Mouse (Mus musculus) midbrain, embryonic 16.5 days (tissue): ENCODE measurements around the gene Gm42791. TPM values are rescaled to one million over a fixed set of nuclear protein-coding genes. Genes with fewer than 3 reads are reported as not detected.

ENCODE experiments used
- ATAC-seq: fragments of 200-750 bp; cut with Nextera tagmentation; 2 replicates; pipeline ENCODE4 v1.8.0; 2017; ENCODE audit warnings: moderate TSS enrichment
- H3K27ac ChIP-seq: fragments of 300-500 bp; sonication (generic); 2 replicates; pipeline ENCODE4 v1.5.1; 2014; ENCODE audit warnings: mild to moderate bottlenecking, low read length, mixed read lengths
- H3K27me3 ChIP-seq: fragments of 300-500 bp; sonication (generic); 2 replicates; pipeline ENCODE4 v1.6.1; 2014; ENCODE audit warnings: low read depth, low read length, mixed read lengths; ENCODE audit not compliant: control insufficient read depth, insufficient read depth
- H3K36me3 ChIP-seq: fragments of 300-500 bp; sonication (generic); 2 replicates; pipeline ENCODE4 v1.6.1; 2014; ENCODE audit warnings: mild to moderate bottlenecking, low read length, moderate library complexity, mixed read lengths; ENCODE audit not compliant: control insufficient read depth, insufficient read depth
- H3K4me1 ChIP-seq: fragments of 300-500 bp; sonication (generic); 2 replicates; pipeline ENCODE4 v1.6.1; 2014; ENCODE audit warnings: mild to moderate bottlenecking, low read length, mixed read lengths; ENCODE audit not compliant: control insufficient read depth, insufficient read depth
- H3K4me2 ChIP-seq: fragments of 300-500 bp; sonication (generic); 2 replicates; pipeline ENCODE4 v1.6.1; 2014; ENCODE audit warnings: mild to moderate bottlenecking, low read length, mixed read lengths
- H3K4me3 ChIP-seq: fragments of 300-500 bp; sonication (generic); 2 replicates; pipeline ENCODE4 v1.5.1; 2014; ENCODE audit warnings: low read depth, mild to moderate bottlenecking, low read length, moderate library complexity, mixed read lengths
- H3K9ac ChIP-seq: fragments of 300-500 bp; sonication (generic); 2 replicates; pipeline ENCODE4 v1.6.1; 2014; ENCODE audit warnings: low read depth, low read length, mixed read lengths
- H3K9me3 ChIP-seq: fragments of 300-500 bp; sonication (generic); replicated peaks from 2 replicates; pipeline ENCODE4 v1.6.1; 2014; ENCODE audit warnings: mild to moderate bottlenecking, low read length, mixed read lengths; ENCODE audit not compliant: control insufficient read depth, poor library complexity, severe bottlenecking
- WGBS: fragments of 180-500 bp; shearing (Covaris S2); extraction: QIAGEN DNeasy Blood & Tissue Kit; methylation state at CpG from one replicate; pipeline ENCODE4 v1.1.7; 2014; 5-methylcytosine and 5-hydroxymethylcytosine counted together
- polyA plus RNA-seq: library from polyadenylated mRNA; unstranded; fragments of >200 nt; fragmentation: Nextera tagmentation; extraction: Ambion mirVana; gene quantifications from 2 replicates; pipeline ENCODE4 v1.2.1, GENCODE M21; 2015

The Gm42791 gene
- polyA plus RNA-seq, 1 experiment from 2014 or later = 5.7 TPM

- peak overlapping the region; percentile 45 for H3K4me3 ChIP-seq
- H3K27ac ChIP-seq = no peak overlapping the region
- peak; percentile 77 for ATAC-seq
- no peaks in the 10 kb centered on the region for H3K27me3 ChIP-seq
- peaks cover 7% of the 10 kb centered on the region; the same call in 1 of the 2 replicates for H3K4me1 ChIP-seq
- peak overlapping the region; percentile 86 for H3K4me2 ChIP-seq
- H3K9me3 ChIP-seq = no peaks in the 10 kb centered on the region; the same call in 1 of the 2 replicates
- WGBS = 2% methylated on average over 32 of the region's 37 CpGs
- no peaks in the 10 kb centered on the region for H3K36me3 ChIP-seq
- peak overlapping the region; percentile 65 for H3K9ac ChIP-seq
These were observed 20.6 kb upstream of the Gm42791 start for GRCm38 (mm10) chr5:149015335-149016201.

GRCm38 (mm10) chr5:149014600-149015268 is 19.8 kb upstream of the Gm42791 start:
- no peaks in the 10 kb centered on the region for H3K36me3 ChIP-seq
- H3K4me3 ChIP-seq = peak overlapping the region; percentile 45
- peak overlapping the region; percentile 86 for H3K4me2 ChIP-seq
- ATAC-seq = no peak
- H3K9ac ChIP-seq = peak overlapping the region; percentile 65; the same call in 1 of the 2 replicates
- no peaks in the 10 kb centered on the region; the same call in 1 of the 2 replicates for H3K9me3 ChIP-seq
- H3K27me3 ChIP-seq = no peaks in the 10 kb centered on the region
- WGBS = 16% methylated on average over 17 of the region's 17 CpGs
- H3K4me1 ChIP-seq = peaks cover 7% of the 10 kb centered on the region; the same call in 1 of the 2 replicates
- H3K27ac ChIP-seq = no peak overlapping the region

- H3K9me3 ChIP-seq = no peaks in the 10 kb centered on the region; the same call in 1 of the 2 replicates
- 76% methylated on average over 7 of the region's 7 CpGs for WGBS
- H3K9ac ChIP-seq = no peak overlapping the region
- H3K27me3 ChIP-seq = no peaks in the 10 kb centered on the region
- H3K4me3 ChIP-seq = no peak overlapping the region
- no peak for ATAC-seq
- no peaks in the 10 kb centered on the region for H3K36me3 ChIP-seq
- H3K4me1 ChIP-seq = peaks cover 7% of the 10 kb centered on the region; the same call in 1 of the 2 replicates
- H3K4me2 ChIP-seq = no peak overlapping the region
- H3K27ac ChIP-seq = no peak overlapping the region
These were observed 19.0 kb upstream of the Gm42791 start for GRCm38 (mm10) chr5:149013817-149014508.

GRCm38 (mm10) chr5:149009111-149009510 is 14.2 kb upstream of the Gm42791 start:
- Histone ChIP-seq H3K4me3 (no peak overlapping the region), H3K9ac (no peak overlapping the region), H3K4me1 (peaks cover 6% of the 10 kb centered on the region; the same call in 1 of the 2 replicates), H3K9me3 (no peaks in the 10 kb centered on the region; the same call in 1 of the 2 replicates), H3K4me2 (no peak overlapping the region), H3K27me3 (no peaks in the 10 kb centered on the region), H3K36me3 (no peaks in the 10 kb centered on the region), H3K27ac (no peak overlapping the region)
- ATAC-seq = no peak
- 83% methylated on average over 3 of the region's 3 CpGs for WGBS

- H3K4me1 ChIP-seq = peaks cover 6% of the 10 kb centered on the region; the same call in 1 of the 2 replicates
- no peaks in the 10 kb centered on the region for H3K27me3 ChIP-seq
- H3K4me2 ChIP-seq = no peak overlapping the region; the same call in 1 of the 2 replicates
- no peak overlapping the region for H3K27ac ChIP-seq
- peak overlapping the region; percentile 4; the same call in 1 of the 2 replicates for H3K9ac ChIP-seq
- ATAC-seq = no peak; the same call in 1 of the 2 replicates
- WGBS = 64% methylated on average over 5 of the region's 5 CpGs
- no peak overlapping the region for H3K4me3 ChIP-seq
- no peaks in the 10 kb centered on the region for H3K9me3 ChIP-seq
- H3K36me3 ChIP-seq = no peaks in the 10 kb centered on the region
These were observed 12.3 kb upstream of the Gm42791 start for GRCm38 (mm10) chr5:149007295-149007646.

GRCm38 (mm10) chr5:149006362-149007294 is 11.7 kb upstream of the Gm42791 start:
- 9% methylated on average over 26 of the region's 26 CpGs for WGBS

GRCm38 (mm10) chr5:149005701-149006361 is 10.9 kb upstream of the Gm42791 start:
- H3K27ac ChIP-seq = no peak overlapping the region
- peaks cover 6% of the 10 kb centered on the region; the same call in 1 of the 2 replicates for H3K4me1 ChIP-seq
- 73% methylated on average over 9 of the region's 9 CpGs for WGBS
- no peak; the same call in 1 of the 2 replicates for ATAC-seq
- no peaks in the 10 kb centered on the region for H3K9me3 ChIP-seq
- no peaks in the 10 kb centered on the region for H3K36me3 ChIP-seq
- no peaks in the 10 kb centered on the region for H3K27me3 ChIP-seq
- H3K4me2 ChIP-seq = peak overlapping the region; percentile 45
- no peak overlapping the region for H3K9ac ChIP-seq
- H3K4me3 ChIP-seq = no peak overlapping the region; the same call in 1 of the 2 replicates

More at GRCm38 (mm10) chr5:149006362-149007294, 11.7 kb upstream of the Gm42791 start:
- no peaks in the 10 kb centered on the region for H3K36me3 ChIP-seq
- H3K4me3 ChIP-seq = peak overlapping the region; percentile 5
- no peaks in the 10 kb centered on the region for H3K27me3 ChIP-seq
- H3K9me3 ChIP-seq = no peaks in the 10 kb centered on the region
- H3K9ac ChIP-seq = peak overlapping the region; percentile 4; the same call in 1 of the 2 replicates
- peak; percentile 88 for ATAC-seq
- H3K27ac ChIP-seq = no peak overlapping the region
- H3K4me1 ChIP-seq = peaks cover 6% of the 10 kb centered on the region; the same call in 1 of the 2 replicates
- H3K4me2 ChIP-seq = peak overlapping the region; percentile 45
